Mouse (Mus musculus) regulatory T cell (primary cell): ENCODE results near the gene Olfr1289.

Experiments
- in situ Hi-C: fragments of 300-600 bp; cut with MboI, MseI; formaldehyde crosslinking; loops from one replicate; pipeline ENCODE4 v1.15.1; 2025; ENCODE audit warnings: high pct_unique_total_duplicates

Gene Olfr1289

GRCm38 (mm10) chr2:111480519-111480918 lies at the start of gene Olfr1289:
Gene Olfr1289 (plus strand): TSS chr2:111480819.
- in situ Hi-C loops = no loop called here

- in situ Hi-C loops = no loop called here
Measured at GRCm38 (mm10) chr2:111448842-111449241, 31.8 kb upstream of the Olfr1289 start, which contains the start of gene Olfr1287. Gene Olfr1287 (plus strand): TSS chr2:111449142.

GRCm38 (mm10) chr2:111473801-111474200 lies 6.8 kb upstream of the Olfr1289 start, which contains the start of gene Olfr1288:
Gene Olfr1288 (plus strand): TSS chr2:111474101.
- in situ Hi-C loops = no loop called here

GRCm38 (mm10) chr2:111493729-111494128 lies 13.1 kb downstream of the Olfr1289 start, which contains the start of gene Olfr1290:
Gene Olfr1290 (minus strand): TSS chr2:111493829.
- in situ Hi-C loops = no loop called here

GRCm38 (mm10) chr2:111496880-111497279 lies 16.3 kb downstream of the Olfr1289 start, which contains the start of gene Olfr1291-ps1:
Gene Olfr1291-ps1 (plus strand): TSS chr2:111497180.
- in situ Hi-C loops = no loop called here

GRCm38 (mm10) chr2:111517451-111517850 lies 36.8 kb downstream of the Olfr1289 start:
- in situ Hi-C loops = no loop called here

GRCm38 (mm10) chr2:111524903-111525302 lies 44.3 kb downstream of the Olfr1289 start, which contains the start of gene Olfr1293-ps:
Gene Olfr1293-ps (plus strand): TSS chr2:111525203.
- in situ Hi-C loops = no loop called here
